Mouse (Mus musculus) intestine, embryonic 14.5 days (tissue): ENCODE results near the gene Kat2a. TPM values are rescaled to one million over a fixed set of nuclear protein-coding genes. Genes with fewer than 3 reads are reported as not detected.

Experiments used
- ATAC-seq: fragments of 200-750 bp; cut with Nextera tagmentation; replicated peaks from 2 replicates; pipeline ENCODE4 v1.8.0; 2017; ENCODE audit warnings: low read depth, moderate number of reproducible peaks, moderate TSS enrichment, moderate library complexity; ENCODE audit not compliant: low FRiP score, low TSS enrichment
- DNase-seq: peaks from one replicate; pipeline ENCODE4 v3.0.0-alpha.2; 2018; ENCODE audit warnings: low spot score
- H3K27ac ChIP-seq: fragments of 300-500 bp; sonication (generic); 2 replicates; pipeline ENCODE4 v1.5.1; 2014; ENCODE audit warnings: low read depth, mild to moderate bottlenecking, control low read depth
- H3K27me3 ChIP-seq: fragments of 300-500 bp; sonication (generic); replicated peaks from 2 replicates; pipeline ENCODE4 v1.6.1; 2014; ENCODE audit warnings: low read length, control low read depth; ENCODE audit not compliant: control insufficient read depth, insufficient read depth
- H3K36me3 ChIP-seq: fragments of 300-500 bp; sonication (generic); 2 replicates; pipeline ENCODE4 v1.6.1; 2014; ENCODE audit warnings: low read length, control low read depth; ENCODE audit not compliant: control insufficient read depth, insufficient read depth
- H3K4me1 ChIP-seq: fragments of 300-500 bp; sonication (generic); replicated peaks from 2 replicates; pipeline ENCODE4 v1.6.1; 2014; ENCODE audit warnings: low read length, control low read depth, mixed read lengths; ENCODE audit not compliant: control insufficient read depth, insufficient read depth
- H3K4me2 ChIP-seq: fragments of 300-500 bp; sonication (generic); 2 replicates; pipeline ENCODE4 v1.6.1; 2014; ENCODE audit warnings: low read length
- H3K4me3 ChIP-seq: fragments of 300-500 bp; sonication (generic); 2 replicates; pipeline ENCODE4 v1.5.1; 2014; ENCODE audit warnings: low read depth, low read length, control low read depth, mixed read lengths
- H3K9ac ChIP-seq: fragments of 300-500 bp; sonication (generic); 2 replicates; pipeline ENCODE4 v1.6.1; 2014; ENCODE audit warnings: mild to moderate bottlenecking, low read length
- H3K9me3 ChIP-seq: fragments of 300-500 bp; sonication (generic); 2 replicates; pipeline ENCODE4 v1.6.1; 2016; ENCODE audit warnings: low read length, control low read depth; ENCODE audit not compliant: control insufficient read depth
- WGBS: fragments of 180-500 bp; shearing (Covaris S2); extraction: QIAGEN DNeasy Blood & Tissue Kit; methylation state at CpG from one replicate; pipeline ENCODE4 v1.1.7; 2014; 5-methylcytosine and 5-hydroxymethylcytosine counted together
- polyA plus RNA-seq: library from polyadenylated mRNA; unstranded; fragments of >200 nt; fragmentation: Nextera tagmentation; extraction: Ambion mirVana; gene quantifications from 2 replicates; pipeline ENCODE4 v1.2.1, GENCODE M21; 2014

The Kat2a gene
- polyA plus RNA-seq, 1 experiment from 2014 or later: 60.0 TPM

- H3K4me3 ChIP-seq: peak overlapping the region; percentile 22
- DNase-seq (no peak), ATAC-seq (no peak)
- H3K27ac ChIP-seq: no peak overlapping the region
- no peaks in the 10 kb centered on the region; the same call in 1 of the 2 replicates for H3K4me1 ChIP-seq
- H3K4me2 ChIP-seq: peak overlapping the region; percentile 47
- WGBS: 4% methylated on average over 14 of the region's 14 CpGs
- H3K36me3 ChIP-seq: peaks cover 19% of the 10 kb centered on the region
- no peaks in the 10 kb centered on the region for H3K27me3 ChIP-seq
- H3K9ac ChIP-seq: no peak overlapping the region
- H3K9me3 ChIP-seq: no peaks in the 10 kb centered on the region
These were observed 11.0 kb downstream of the Kat2a start for GRCm38 (mm10) chr11:100701301-100701700.

- Histone ChIP-seq H3K9ac (no peak overlapping the region), H3K4me2 (peak overlapping the region; percentile 47; the same call in 1 of the 2 replicates), H3K4me1 (no peaks in the 10 kb centered on the region; the same call in 1 of the 2 replicates), H3K36me3 (peaks cover 13% of the 10 kb centered on the region), H3K9me3 (no peaks in the 10 kb centered on the region), H3K27ac (no peak overlapping the region), H3K27me3 (no peaks in the 10 kb centered on the region), H3K4me3 (0 out of 2 replicates have a peak overlapping the region, but pooled peaks have one; percentile 22)
- ATAC-seq (no peak), DNase-seq (no peak)
- 78% methylated on average over 3 of the region's 3 CpGs for WGBS
These were observed 11.6 kb downstream of the Kat2a start for GRCm38 (mm10) chr11:100700710-100701109.

- Histone ChIP-seq H3K4me1 (no peaks in the 10 kb centered on the region; the same call in 1 of the 2 replicates), H3K36me3 (no peaks in the 10 kb centered on the region), H3K9me3 (no peaks in the 10 kb centered on the region), H3K27me3 (peaks cover under 1% of the 10 kb centered on the region; the same call in 1 of the 2 replicates), H3K4me2 (no peak overlapping the region), H3K4me3 (no peak overlapping the region), H3K9ac (no peak overlapping the region), H3K27ac (no peak overlapping the region)
- no peak for ATAC-seq
- DNase-seq: no peak
- WGBS: 73% methylated on average over 7 of the region's 7 CpGs
These were observed 14.3 kb downstream of the Kat2a start for GRCm38 (mm10) chr11:100697921-100698320.

GRCm38 (mm10) chr11:100694926-100695325 is 17.3 kb downstream of the Kat2a start:
- 41% methylated on average over 5 of the region's 5 CpGs for WGBS
- Histone ChIP-seq H3K9me3 (no peaks in the 10 kb centered on the region), H3K27ac (no peak overlapping the region), H3K9ac (no peak overlapping the region), H3K4me2 (no peak overlapping the region), H3K4me3 (no peak overlapping the region), H3K4me1 (peaks cover 7% of the 10 kb centered on the region; the same call in 1 of the 2 replicates), H3K27me3 (peaks cover 16% of the 10 kb centered on the region), H3K36me3 (no peaks in the 10 kb centered on the region)
- peak; percentile 57; the same call in 1 of the 2 replicates for ATAC-seq
- peak; percentile 88 for DNase-seq

- no peak overlapping the region for H3K9ac ChIP-seq
- H3K4me2 ChIP-seq: no peak overlapping the region
- ATAC-seq (no peak), DNase-seq (no peak)
- H3K9me3 ChIP-seq: no peaks in the 10 kb centered on the region
- no peaks in the 10 kb centered on the region for H3K36me3 ChIP-seq
- peaks cover 7% of the 10 kb centered on the region; the same call in 1 of the 2 replicates for H3K4me1 ChIP-seq
- peaks cover 16% of the 10 kb centered on the region for H3K27me3 ChIP-seq
- no peak overlapping the region for H3K27ac ChIP-seq
- WGBS: 17% methylated on average over 5 of the region's 5 CpGs
- H3K4me3 ChIP-seq: no peak overlapping the region
These were observed 19.1 kb downstream of the Kat2a start for GRCm38 (mm10) chr11:100693154-100693553.

- Histone ChIP-seq H3K4me1 (peaks cover 7% of the 10 kb centered on the region; the same call in 1 of the 2 replicates), H3K9ac (0 out of 2 replicates have a peak within 1 kb of the TSS, but pooled peaks have one; percentile 20), H3K27ac (no peak within 1 kb of the TSS), H3K27me3 (peaks cover 16% of the 10 kb centered on the region), H3K9me3 (no peaks in the 10 kb centered on the region), H3K36me3 (no peaks in the 10 kb centered on the region), H3K4me3 (peak within 1 kb of the TSS; percentile 27), H3K4me2 (peak within 1 kb of the TSS; percentile 59)
- DNase-seq (peak; percentile 67), ATAC-seq (no peak)
- WGBS: 2% methylated on average over 23 of the region's 23 CpGs
These were observed 20.1 kb downstream of the Kat2a start, which contains the start of gene Zfp385c for GRCm38 (mm10) chr11:100692164-100692616. Gene Zfp385c, minus strand, starts transcription at chr11:100692455.

- Histone ChIP-seq H3K9ac (no peak overlapping the region), H3K4me1 (peaks cover 7% of the 10 kb centered on the region; the same call in 1 of the 2 replicates), H3K36me3 (no peaks in the 10 kb centered on the region), H3K27ac (no peak overlapping the region), H3K27me3 (peaks cover 16% of the 10 kb centered on the region), H3K4me2 (no peak overlapping the region), H3K4me3 (no peak overlapping the region), H3K9me3 (no peaks in the 10 kb centered on the region)
- WGBS: 70% methylated on average over 7 of the region's 7 CpGs
- DNase-seq: no peak
- ATAC-seq: no peak
These were observed 21.9 kb downstream of the Kat2a start for GRCm38 (mm10) chr11:100690389-100690788.

- Histone ChIP-seq H3K9ac (no peak overlapping the region), H3K4me1 (peaks cover 7% of the 10 kb centered on the region; the same call in 1 of the 2 replicates), H3K4me2 (no peak overlapping the region), H3K27me3 (peaks cover 16% of the 10 kb centered on the region), H3K9me3 (no peaks in the 10 kb centered on the region), H3K36me3 (no peaks in the 10 kb centered on the region), H3K4me3 (no peak overlapping the region), H3K27ac (no peak overlapping the region)
- DNase-seq (no peak), ATAC-seq (no peak)
- 80% methylated on average over 4 of the region's 4 CpGs for WGBS
These were observed 23.8 kb downstream of the Kat2a start for GRCm38 (mm10) chr11:100688443-100688842.

GRCm38 (mm10) chr11:100687265-100687664 is 25.0 kb downstream of the Kat2a start:
- H3K27ac ChIP-seq: no peak overlapping the region
- no peak overlapping the region for H3K9ac ChIP-seq
- H3K4me1 ChIP-seq: peaks cover 7% of the 10 kb centered on the region; the same call in 1 of the 2 replicates
- 75% methylated on average over 7 of the region's 7 CpGs for WGBS
- H3K27me3 ChIP-seq: peaks cover 11% of the 10 kb centered on the region
- H3K4me3 ChIP-seq: no peak overlapping the region
- ATAC-seq (no peak), DNase-seq (no peak)
- H3K9me3 ChIP-seq: no peaks in the 10 kb centered on the region
- no peak overlapping the region for H3K4me2 ChIP-seq
- no peaks in the 10 kb centered on the region for H3K36me3 ChIP-seq
